Mouse (Mus musculus) myocyte (in vitro differentiated cells): ENCODE data around the gene Ankdd1b. TPM values are rescaled to one million over a fixed set of nuclear protein-coding genes. Genes with fewer than 3 reads are reported as not detected.

Experiments
- H3K27me3 ChIP-seq: one replicate; pipeline ENCODE4 v1.6.1; 2011; ENCODE audit not compliant: control insufficient read depth, insufficient read depth, insufficient read length
- H3K36me3 ChIP-seq: one replicate; pipeline ENCODE4 v1.6.1; 2011; ENCODE audit not compliant: control insufficient read depth, insufficient read depth
- H3K4me2 ChIP-seq: one replicate; pipeline ENCODE4 v1.6.1; 2011; ENCODE audit warnings: low read depth, control low read depth
- H3K4me3 ChIP-seq: one replicate; pipeline ENCODE4 v1.5.1; 2011; ENCODE audit warnings: mild to moderate bottlenecking, control low read depth, moderate library complexity
- H3K79me2 ChIP-seq: one replicate; pipeline ENCODE4 v1.6.1; 2011; ENCODE audit not compliant: control insufficient read depth, insufficient read depth
- H3ac ChIP-seq: one replicate; pipeline ENCODE4 v1.6.1; 2011; ENCODE audit not compliant: control insufficient read depth, insufficient read length
- CEBPB ChIP-seq: IDR thresholded peaks from 2 replicates; pipeline ENCODE4 v1.6.1; 2011; ENCODE audit warnings: mild to moderate bottlenecking, moderate library complexity; ENCODE audit not compliant: poor library complexity, insufficient read depth, severe bottlenecking
- E2F4 ChIP-seq: IDR thresholded peaks from one replicate; pipeline ENCODE4 v1.6.1; 2011; ENCODE audit warnings: mild to moderate bottlenecking, control low read depth, moderate library complexity; ENCODE audit not compliant: insufficient read depth
- MAX ChIP-seq: IDR thresholded peaks from one replicate; pipeline ENCODE4 v1.6.1; 2011; ENCODE audit warnings: low read depth, mild to moderate bottlenecking, control low read depth
- MYOD1 ChIP-seq, 3 experiments: IDR thresholded peaks; one replicate each; pipeline ENCODE4 v1.6.1; 2011; ENCODE audit warnings: control low read depth in 2 of 3, low read depth in 2 of 3, mild to moderate bottlenecking in 2 of 3, moderate library complexity in 1 of 3; ENCODE audit not compliant: insufficient read length in 2 of 3, control insufficient read depth in 1 of 3
- MYOG ChIP-seq, 3 experiments: IDR thresholded peaks; one replicate each; pipeline ENCODE4 v1.6.1; 2011; ENCODE audit warnings: control low read depth in 2 of 3, low read depth in 2 of 3, mild to moderate bottlenecking in 2 of 3; ENCODE audit not compliant: insufficient read length in 2 of 3, control insufficient read depth in 1 of 3, insufficient read depth in 1 of 3
- POLR2A ChIP-seq: IDR thresholded peaks from one replicate; pipeline ENCODE4 v1.6.1; 2011; ENCODE audit warnings: low read depth, mild to moderate bottlenecking, control low read depth, moderate library complexity; ENCODE audit not compliant: insufficient read length
- POLR2AphosphoS2 ChIP-seq: IDR thresholded peaks from one replicate; pipeline ENCODE4 v1.6.1; 2011; ENCODE audit warnings: low read depth, control low read depth; ENCODE audit not compliant: insufficient read length
- REST ChIP-seq: IDR thresholded peaks from one replicate; pipeline ENCODE4 v1.6.1; 2011; ENCODE audit warnings: mild to moderate bottlenecking, control low read depth, moderate library complexity; ENCODE audit not compliant: insufficient read depth, insufficient read length
- SRF ChIP-seq: IDR thresholded peaks from one replicate; pipeline ENCODE4 v1.6.1; 2011; ENCODE audit warnings: low read depth; ENCODE audit not compliant: control insufficient read depth, insufficient read length
- TCF12 ChIP-seq: IDR thresholded peaks from one replicate; pipeline ENCODE4 v1.6.1; 2011; ENCODE audit warnings: mild to moderate bottlenecking, control low read depth; ENCODE audit not compliant: poor library complexity, insufficient read depth, severe bottlenecking
- TCF3 ChIP-seq: IDR thresholded peaks from one replicate; pipeline ENCODE4 v1.6.1; 2011; ENCODE audit warnings: low read depth, control low read depth; ENCODE audit not compliant: insufficient read length
- USF1 ChIP-seq: IDR thresholded peaks from one replicate; pipeline ENCODE4 v1.6.1; 2011; ENCODE audit warnings: low read depth, mild to moderate bottlenecking, control low read depth, moderate library complexity
- polyA plus RNA-seq: library from polyadenylated mRNA; unstranded; fragments of >200 nt; fragmentation: generic; extraction: Trizol; gene quantifications from one replicate; pipeline ENCODE4 v1.2.1, GENCODE M21; 2012; ENCODE audit warnings: missing spikeins

The Ankdd1b gene
- polyA plus RNA-seq, 1 experiment = not detected

GRCm38 (mm10) chr13:96499891-96500290 lies 28.9 kb upstream of the Ankdd1b start:
- Histone ChIP-seq H3K4me3 (no peak overlapping the region), H3K79me2 (no peaks in the 10 kb centered on the region), H3K27me3 (no peaks in the 10 kb centered on the region), H3K36me3 (peaks cover 18% of the 10 kb centered on the region), H3ac (no peak overlapping the region), H3K4me2 (no peak overlapping the region)
- TF ChIP-seq SRF = no peak

GRCm38 (mm10) chr13:96496630-96497029 lies 25.6 kb upstream of the Ankdd1b start:
- Histone ChIP-seq H3K27me3 (no peaks in the 10 kb centered on the region), H3K4me2 (no peak overlapping the region), H3K36me3 (peaks cover 20% of the 10 kb centered on the region), H3ac (no peak overlapping the region), H3K4me3 (no peak overlapping the region), H3K79me2 (no peaks in the 10 kb centered on the region)
- TF ChIP-seq E2F4 = no peak
- TF ChIP-seq POLR2AphosphoS2 = no peak
- TF ChIP-seq MAX = no peak
- TF ChIP-seq MYOG (IDR thresholded peaks at IDR 0.05; ENCODE audit: control insufficient read depth in 1 of 3, insufficient read depth in 1 of 3, insufficient read length in 2 of 3, low read depth in 2 of 3) = no peak
- no peak for TF ChIP-seq REST
- no peak for TF ChIP-seq SRF
- no peak for TF ChIP-seq CEBPB
- no peak for TF ChIP-seq TCF3
- TF ChIP-seq TCF12 = no peak
- no peak for TF ChIP-seq USF1
- no peak for TF ChIP-seq POLR2A
- no peak for TF ChIP-seq MYOD1 (IDR thresholded peaks at IDR 0.05; ENCODE audit: control insufficient read depth in 1 of 3, insufficient read length in 2 of 3, low read depth in 2 of 3)

GRCm38 (mm10) chr13:96490433-96490832 lies 19.4 kb upstream of the Ankdd1b start, which contains the start of gene Gm17622:
Gm17622 (plus strand) TSS chr13:96490733.
- no peak within 1 kb of the TSS for H3K4me2 ChIP-seq
- TF ChIP-seq POLR2AphosphoS2 = no peak
- TF ChIP-seq REST = no peak
- no peak for TF ChIP-seq MAX
- TF ChIP-seq USF1 = no peak
- TF ChIP-seq CEBPB = no peak
- TF ChIP-seq TCF12 = no peak
- no peak for TF ChIP-seq MYOG (IDR thresholded peaks at IDR 0.05; ENCODE audit: control insufficient read depth in 1 of 3, insufficient read depth in 1 of 3, insufficient read length in 2 of 3, low read depth in 2 of 3)
- H3K27me3 ChIP-seq = no peaks in the 10 kb centered on the region
- H3ac ChIP-seq = no peak within 1 kb of the TSS
- no peaks in the 10 kb centered on the region for H3K79me2 ChIP-seq
- H3K36me3 ChIP-seq = peaks cover 24% of the 10 kb centered on the region
- H3K4me3 ChIP-seq = no peak within 1 kb of the TSS

- TF ChIP-seq E2F4 = no peak
- TF ChIP-seq USF1 = no peak
- no peak for TF ChIP-seq POLR2AphosphoS2
- no peak for TF ChIP-seq MYOD1 (IDR thresholded peaks at IDR 0.05; ENCODE audit: control insufficient read depth in 1 of 3, insufficient read length in 2 of 3, low read depth in 2 of 3)
- peaks cover 34% of the 10 kb centered on the region for H3K36me3 ChIP-seq
- H3K4me2 ChIP-seq = no peak overlapping the region
Observed at GRCm38 (mm10) chr13:96487968-96488367, 17.0 kb upstream of the Ankdd1b start.

DNA sequence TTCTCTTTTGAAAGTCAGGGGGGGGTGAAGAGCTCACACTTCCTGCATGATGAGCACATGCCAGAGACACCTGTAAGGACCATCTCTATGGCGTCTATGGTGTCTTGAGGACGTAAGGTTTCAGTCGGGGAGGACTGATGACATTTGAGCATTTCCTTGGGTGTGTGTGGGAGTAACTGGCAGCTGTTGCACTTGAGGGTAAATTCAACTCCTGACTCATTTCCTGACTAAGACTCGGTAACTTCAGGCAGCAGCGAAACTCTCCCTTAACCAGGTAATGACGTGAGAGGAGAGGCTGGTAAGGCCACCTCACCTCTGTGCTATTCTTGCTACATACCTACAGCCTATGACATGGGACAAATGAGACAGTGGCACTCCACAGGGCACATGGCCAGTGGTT lies 16.2 kb upstream of the Ankdd1b start:
- Histone ChIP-seq H3K4me3 (no peak overlapping the region), H3K36me3 (peaks cover 34% of the 10 kb centered on the region), H3K79me2 (no peaks in the 10 kb centered on the region), H3K27me3 (no peaks in the 10 kb centered on the region), H3ac (no peak overlapping the region), H3K4me2 (peak overlapping the region; percentile 53)
- TF ChIP-seq USF1 = no peak
- TF ChIP-seq SRF = no peak
- TF ChIP-seq POLR2AphosphoS2 = no peak
- TF ChIP-seq MYOD1 (IDR thresholded peaks at IDR 0.05; ENCODE audit: control insufficient read depth in 1 of 3, insufficient read length in 2 of 3, low read depth in 2 of 3) = peak in 2 of 3 experiments; percentile 80 to 82
- TF ChIP-seq CEBPB = no peak
- peak in 2 of 3 experiments; percentile 37 to 46 for TF ChIP-seq MYOG (IDR thresholded peaks at IDR 0.05; ENCODE audit: control insufficient read depth in 1 of 3, insufficient read depth in 1 of 3, insufficient read length in 2 of 3, low read depth in 2 of 3)

More at GRCm38 (mm10) chr13:96487968-96488367, 17.0 kb upstream of the Ankdd1b start:
- no peaks in the 10 kb centered on the region for H3K79me2 ChIP-seq
- H3K4me3 ChIP-seq = no peak overlapping the region
- no peaks in the 10 kb centered on the region for H3K27me3 ChIP-seq
- H3ac ChIP-seq = no peak overlapping the region

- TF ChIP-seq MYOG (IDR thresholded peaks at IDR 0.05; ENCODE audit: control insufficient read depth in 1 of 3, insufficient read depth in 1 of 3, insufficient read length in 2 of 3, low read depth in 2 of 3) (no peak), MYOD1 (IDR thresholded peaks at IDR 0.05; ENCODE audit: control insufficient read depth in 1 of 3, insufficient read length in 2 of 3, low read depth in 2 of 3) (no peak), TCF12 (no peak), SRF (no peak), MAX (no peak), POLR2AphosphoS2 (no peak), E2F4 (no peak), CEBPB (no peak), TCF3 (no peak), REST (no peak), USF1 (no peak), POLR2A (no peak)
- no peak overlapping the region for H3K4me2 ChIP-seq
- H3K4me3 ChIP-seq = no peak overlapping the region
- peaks cover 10% of the 10 kb centered on the region for H3K36me3 ChIP-seq
- no peaks in the 10 kb centered on the region for H3K27me3 ChIP-seq
- no peaks in the 10 kb centered on the region for H3K79me2 ChIP-seq
- no peak overlapping the region for H3ac ChIP-seq
Observed at GRCm38 (mm10) chr13:96478991-96479390, 8.0 kb upstream of the Ankdd1b start.
